Mouse (Mus musculus): ENCODE data around the gene Themis3. TPM values are rescaled to one million over a fixed set of nuclear protein-coding genes. Genes with fewer than 3 reads are reported as not detected.

The Themis3 gene
- polyA plus RNA-seq, 1 experiment: not detected

DNA sequence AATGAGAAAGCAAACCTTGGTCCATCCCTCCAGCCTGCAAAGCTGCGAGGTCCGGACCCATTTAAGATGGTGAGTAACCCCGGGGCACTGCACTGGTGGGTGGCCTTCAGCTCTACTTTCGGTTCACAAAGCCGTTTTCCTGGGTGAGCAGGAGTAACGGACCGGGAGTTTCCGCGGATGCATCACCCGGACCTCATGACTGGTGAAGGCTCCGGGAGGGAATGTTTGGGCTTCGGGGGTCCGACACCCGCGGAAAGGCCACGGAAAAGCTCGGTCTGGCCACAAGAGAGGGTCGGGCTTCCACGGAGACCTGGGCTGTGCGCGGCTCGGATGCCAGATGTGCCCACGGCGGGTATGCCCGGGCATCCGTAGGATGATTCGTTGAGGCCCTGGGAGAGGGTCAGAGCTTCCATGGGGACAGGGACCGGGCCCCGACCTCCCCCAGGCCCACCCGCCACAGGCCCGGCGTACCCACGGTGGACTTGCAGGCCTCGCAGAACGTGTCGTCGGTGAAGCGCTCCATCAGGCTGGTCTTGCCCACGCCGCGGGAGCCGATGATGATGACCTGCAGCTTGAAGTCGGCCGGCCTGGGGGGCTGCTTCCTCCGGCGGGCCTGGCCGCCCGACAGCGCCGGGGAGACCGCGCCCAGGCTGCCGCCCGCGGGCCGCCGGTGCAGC, 75.4 kb downstream of the Themis3 start:
- peak overlapping the region; percentile 72 for H3K4me2 ChIP-seq (ENCODE audit: low read depth)
- peaks cover 51% of the 10 kb centered on the region for H3K79me2 ChIP-seq (ENCODE audit: control insufficient read depth, insufficient read depth)
- no peaks in the 10 kb centered on the region for H3K27me3 ChIP-seq (ENCODE audit: control insufficient read depth, insufficient read depth, insufficient read length)

DNA sequence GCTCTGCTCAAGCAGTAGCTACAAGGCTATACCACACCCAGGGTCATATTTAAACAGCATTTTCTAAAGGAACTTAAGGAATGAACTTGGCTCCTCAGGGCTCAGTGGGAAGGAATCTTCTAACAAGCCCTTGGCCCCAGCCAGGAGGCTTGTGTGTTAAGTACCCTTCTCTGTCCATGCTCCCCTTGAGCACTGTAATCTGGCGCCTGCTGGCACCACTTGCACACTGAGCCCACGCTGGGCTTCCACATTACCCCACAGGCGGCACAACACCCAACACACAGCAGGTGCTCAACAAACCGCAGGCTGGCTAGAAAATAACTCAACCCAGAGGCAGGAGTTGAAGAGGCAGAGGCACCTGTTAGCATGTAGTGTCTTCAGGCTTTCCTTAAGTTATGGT, 77.5 kb downstream of the Themis3 start:
- no peak overlapping the region for H3ac ChIP-seq (ENCODE audit: control insufficient read depth, insufficient read length)
- TF ChIP-seq POLR2AphosphoS2 (IDR thresholded peaks at IDR 0.05; ENCODE audit: insufficient read length, low read depth) (no peak), MAX (IDR thresholded peaks at IDR 0.05; ENCODE audit: low read depth) (no peak), REST (IDR thresholded peaks at IDR 0.05; ENCODE audit: insufficient read depth, insufficient read length) (no peak), MYOG (IDR thresholded peaks at IDR 0.05; ENCODE audit: control insufficient read depth in 1 of 3, insufficient read depth in 1 of 3, insufficient read length in 2 of 3, low read depth in 2 of 3) (peak; percentile 14 to 93 (median 75)), E2F4 (IDR thresholded peaks at IDR 0.05; ENCODE audit: insufficient read depth) (no peak), TCF12 (IDR thresholded peaks at IDR 0.05; ENCODE audit: insufficient read depth, poor library complexity, severe bottlenecking) (peak; percentile 33), CEBPB (IDR thresholded peaks at IDR 0.05; ENCODE audit: insufficient read depth, poor library complexity, severe bottlenecking) (no peak), SRF (IDR thresholded peaks at IDR 0.05; ENCODE audit: control insufficient read depth, insufficient read length, low read depth) (no peak), MYOD1 (IDR thresholded peaks at IDR 0.05; ENCODE audit: control insufficient read depth in 1 of 3, insufficient read length in 2 of 3, low read depth in 2 of 3) (peak; percentile 37 to 91 (median 77)), TCF3 (IDR thresholded peaks at IDR 0.05; ENCODE audit: insufficient read length, low read depth) (peak; percentile 41), POLR2A (IDR thresholded peaks at IDR 0.05; ENCODE audit: insufficient read length, low read depth) (no peak)
- no peaks in the 10 kb centered on the region for H3K27me3 ChIP-seq (ENCODE audit: control insufficient read depth, insufficient read depth, insufficient read length)

More for the DNA sequence above, 75.4 kb downstream of the Themis3 start:
- Histone ChIP-seq H3ac (ENCODE audit: control insufficient read depth, insufficient read length) (peak overlapping the region; percentile 60), H3K36me3 (ENCODE audit: control insufficient read depth, insufficient read depth) (no peaks in the 10 kb centered on the region), H3K4me3 (peak overlapping the region; percentile 78)
- TF ChIP-seq MYOG (IDR thresholded peaks at IDR 0.05; ENCODE audit: control insufficient read depth in 1 of 3, insufficient read depth in 1 of 3, insufficient read length in 2 of 3, low read depth in 2 of 3) (peak in 1 of 3 experiments; percentile 3), MYOD1 (IDR thresholded peaks at IDR 0.05; ENCODE audit: control insufficient read depth in 1 of 3, insufficient read length in 2 of 3, low read depth in 2 of 3) (no peak), REST (IDR thresholded peaks at IDR 0.05; ENCODE audit: insufficient read depth, insufficient read length) (no peak)

DNA sequence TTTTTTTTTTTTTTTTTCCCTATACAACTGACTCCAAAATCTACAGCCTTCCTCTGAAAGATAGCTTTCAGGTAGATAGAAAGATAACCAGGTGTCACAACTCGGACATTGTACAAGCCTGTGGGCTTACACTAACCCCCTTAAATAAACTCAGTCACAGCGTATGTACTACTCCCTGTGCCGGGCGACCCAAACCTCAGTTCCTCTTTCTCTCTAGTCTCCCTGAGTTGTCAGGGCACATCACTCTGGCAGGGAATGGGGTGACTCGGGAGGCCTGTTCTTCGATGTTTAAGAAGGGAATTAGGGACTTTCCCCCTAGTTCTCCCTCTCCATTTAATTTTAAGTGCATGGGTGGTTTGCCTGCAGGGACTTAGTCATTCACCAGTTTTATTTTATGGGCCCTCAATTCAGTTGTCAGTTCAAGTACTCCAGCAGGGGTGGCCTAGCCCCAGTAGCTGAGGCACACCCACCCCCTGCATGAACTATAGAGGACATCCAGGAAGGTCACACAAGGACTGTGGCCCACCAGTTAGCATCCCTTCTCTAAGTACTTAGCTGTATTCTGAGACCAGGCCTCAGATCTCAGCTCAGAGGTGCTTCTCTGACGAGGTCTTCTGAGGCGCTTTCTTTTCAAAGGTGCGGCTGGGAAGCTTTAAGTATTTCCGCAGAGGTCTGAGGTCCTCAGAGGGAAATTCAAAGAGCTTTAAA, 80.0 kb downstream of the Themis3 start:
- no peak overlapping the region for H3K4me3 ChIP-seq
- TF ChIP-seq POLR2A (IDR thresholded peaks at IDR 0.05; ENCODE audit: insufficient read length, low read depth): no peak
- no peak for TF ChIP-seq TCF12 (IDR thresholded peaks at IDR 0.05; ENCODE audit: insufficient read depth, poor library complexity, severe bottlenecking)
- TF ChIP-seq MYOD1 (IDR thresholded peaks at IDR 0.05; ENCODE audit: control insufficient read depth in 1 of 3, insufficient read length in 2 of 3, low read depth in 2 of 3): no peak
- no peak for TF ChIP-seq MAX (IDR thresholded peaks at IDR 0.05; ENCODE audit: low read depth)
- no peak for TF ChIP-seq CEBPB (IDR thresholded peaks at IDR 0.05; ENCODE audit: insufficient read depth, poor library complexity, severe bottlenecking)
- TF ChIP-seq USF1 (IDR thresholded peaks at IDR 0.05; ENCODE audit: low read depth): no peak
- TF ChIP-seq POLR2AphosphoS2 (IDR thresholded peaks at IDR 0.05; ENCODE audit: insufficient read length, low read depth): no peak
- no peak for TF ChIP-seq SRF (IDR thresholded peaks at IDR 0.05; ENCODE audit: control insufficient read depth, insufficient read length, low read depth)
- TF ChIP-seq REST (IDR thresholded peaks at IDR 0.05; ENCODE audit: insufficient read depth, insufficient read length): no peak
- no peak for TF ChIP-seq TCF3 (IDR thresholded peaks at IDR 0.05; ENCODE audit: insufficient read length, low read depth)
- no peak for TF ChIP-seq E2F4 (IDR thresholded peaks at IDR 0.05; ENCODE audit: insufficient read depth)
- no peak for TF ChIP-seq MYOG (IDR thresholded peaks at IDR 0.05; ENCODE audit: control insufficient read depth in 1 of 3, insufficient read depth in 1 of 3, insufficient read length in 2 of 3, low read depth in 2 of 3)
- H3K36me3 ChIP-seq (ENCODE audit: control insufficient read depth, insufficient read depth): peaks cover 7% of the 10 kb centered on the region
- no peak overlapping the region for H3ac ChIP-seq (ENCODE audit: control insufficient read depth, insufficient read length)
- H3K4me2 ChIP-seq (ENCODE audit: low read depth): no peak overlapping the region
- H3K79me2 ChIP-seq (ENCODE audit: control insufficient read depth, insufficient read depth): peaks cover 73% of the 10 kb centered on the region
- H3K27me3 ChIP-seq (ENCODE audit: control insufficient read depth, insufficient read depth, insufficient read length): no peaks in the 10 kb centered on the region

More for the DNA sequence above, 77.5 kb downstream of the Themis3 start:
- Histone ChIP-seq H3K79me2 (ENCODE audit: control insufficient read depth, insufficient read depth) (peaks cover 66% of the 10 kb centered on the region), H3K36me3 (ENCODE audit: control insufficient read depth, insufficient read depth) (peaks cover 7% of the 10 kb centered on the region), H3K4me3 (no peak overlapping the region), H3K4me2 (ENCODE audit: low read depth) (peak overlapping the region; percentile 72)

DNA sequence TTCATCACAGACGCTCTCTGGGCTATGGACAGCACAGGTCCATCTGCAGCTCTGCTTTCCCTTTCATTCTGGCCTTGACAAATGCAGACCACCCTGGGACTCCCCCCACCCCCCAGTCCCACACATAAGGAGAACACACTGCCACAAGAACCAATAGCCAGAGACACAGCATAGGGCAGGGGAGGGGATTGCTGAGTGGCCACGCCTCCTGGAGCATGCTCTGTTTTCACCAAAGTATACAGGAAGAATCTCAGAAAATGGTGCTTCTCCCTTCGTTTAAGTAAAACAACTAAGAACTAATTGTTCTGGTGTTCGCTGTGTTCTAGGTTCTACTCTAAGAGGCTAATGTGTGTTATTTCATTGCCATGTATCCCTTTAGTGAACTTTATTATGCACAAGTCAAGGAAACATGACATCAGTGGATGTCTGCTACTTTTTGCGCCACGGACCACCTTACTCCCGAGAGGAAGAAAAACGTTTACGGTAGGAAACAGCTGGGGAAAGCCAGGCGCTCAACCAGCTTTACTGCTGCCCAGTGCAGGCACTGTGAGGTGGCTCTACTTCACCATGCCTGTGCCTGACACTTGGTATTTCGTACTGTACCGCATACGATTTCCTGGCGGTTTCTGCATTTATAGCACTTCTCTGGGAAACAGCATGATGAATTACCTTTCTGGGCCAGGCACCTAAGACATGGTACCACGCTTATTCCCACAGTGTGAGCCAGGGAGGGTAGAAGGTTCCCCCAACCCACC, 82.0 kb downstream of the Themis3 start:
- Histone ChIP-seq H3ac (ENCODE audit: control insufficient read depth, insufficient read length) (no peak overlapping the region), H3K4me3 (no peak overlapping the region), H3K79me2 (ENCODE audit: control insufficient read depth, insufficient read depth) (peaks cover 72% of the 10 kb centered on the region), H3K4me2 (ENCODE audit: low read depth) (no peak overlapping the region), H3K36me3 (ENCODE audit: control insufficient read depth, insufficient read depth) (peaks cover 7% of the 10 kb centered on the region), H3K27me3 (ENCODE audit: control insufficient read depth, insufficient read depth, insufficient read length) (no peaks in the 10 kb centered on the region)
- no peak for TF ChIP-seq TCF12 (IDR thresholded peaks at IDR 0.05; ENCODE audit: insufficient read depth, poor library complexity, severe bottlenecking)
- TF ChIP-seq MYOD1 (IDR thresholded peaks at IDR 0.05; ENCODE audit: control insufficient read depth in 1 of 3, insufficient read length in 2 of 3, low read depth in 2 of 3): no peak
- no peak for TF ChIP-seq REST (IDR thresholded peaks at IDR 0.05; ENCODE audit: insufficient read depth, insufficient read length)
- no peak for TF ChIP-seq MAX (IDR thresholded peaks at IDR 0.05; ENCODE audit: low read depth)
- no peak for TF ChIP-seq POLR2AphosphoS2 (IDR thresholded peaks at IDR 0.05; ENCODE audit: insufficient read length, low read depth)
- TF ChIP-seq POLR2A (IDR thresholded peaks at IDR 0.05; ENCODE audit: insufficient read length, low read depth): no peak
- TF ChIP-seq MYOG (IDR thresholded peaks at IDR 0.05; ENCODE audit: control insufficient read depth in 1 of 3, insufficient read depth in 1 of 3, insufficient read length in 2 of 3, low read depth in 2 of 3): no peak
- no peak for TF ChIP-seq SRF (IDR thresholded peaks at IDR 0.05; ENCODE audit: control insufficient read depth, insufficient read length, low read depth)
- TF ChIP-seq E2F4 (IDR thresholded peaks at IDR 0.05; ENCODE audit: insufficient read depth): no peak
